Mouse (Mus musculus): ENCODE results near the gene Anks1b. TPM values are rescaled to one million over a fixed set of nuclear protein-coding genes. Genes with fewer than 3 reads are reported as not detected.
A peak's percentile ranks its signal among the peaks of the same experiment; 100 is the strongest.

The Anks1b gene
- total RNA-seq, 2 experiments from 2014 or later = 0.29 to 0.78 TPM

GRCm38 (mm10) chr10:89942180-89942579 lies 68.9 kb downstream of the Anks1b start:
- no peak for DNase-seq
- intact Hi-C loops (cut with DNase I; ENCODE audit: low total_unique reads) = no loop called here

GRCm38 (mm10) chr10:89946636-89947349 lies 73.5 kb downstream of the Anks1b start:
- DNase-seq = no peak
- intact Hi-C loops (cut with DNase I; ENCODE audit: low total_unique reads) = no loop called here

GRCm38 (mm10) chr10:89974361-89974760 lies 101.1 kb downstream of the Anks1b start:
- intact Hi-C loops (cut with DNase I; ENCODE audit: low total_unique reads) = no loop called here
- no peak for DNase-seq

- intact Hi-C loops (cut with DNase I; ENCODE audit: low total_unique reads) = no loop called here
- no peak for DNase-seq
Measured at GRCm38 (mm10) chr10:89975431-89975841, 102.1 kb downstream of the Anks1b start.

- intact Hi-C loops (cut with DNase I; ENCODE audit: low total_unique reads) = no loop called here
- no peak for DNase-seq
Measured at GRCm38 (mm10) chr10:89976577-89976976, 103.3 kb downstream of the Anks1b start.

- DNase-seq = no peak
- intact Hi-C loops (cut with DNase I; ENCODE audit: low total_unique reads) = no loop called here
Measured at GRCm38 (mm10) chr10:89994171-89994570, 120.9 kb downstream of the Anks1b start.

- intact Hi-C loops (cut with DNase I; ENCODE audit: low total_unique reads) = no loop called here
- no peak for DNase-seq
Measured at GRCm38 (mm10) chr10:89995621-89996428, 122.5 kb downstream of the Anks1b start.

- intact Hi-C loops (cut with DNase I; ENCODE audit: low total_unique reads) = no loop called here
- no peak for DNase-seq
Measured at GRCm38 (mm10) chr10:90003980-90004729, 130.8 kb downstream of the Anks1b start.

- intact Hi-C loops (cut with DNase I; ENCODE audit: low total_unique reads) = no loop called here
Measured at GRCm38 (mm10) chr10:90004882-90005281, 131.6 kb downstream of the Anks1b start.

GRCm38 (mm10) chr10:90033037-90033436 lies 159.7 kb downstream of the Anks1b start:
- DNase-seq = no peak
- intact Hi-C loops (cut with DNase I; ENCODE audit: low total_unique reads) = no loop called here

More at GRCm38 (mm10) chr10:90004882-90005281, 131.6 kb downstream of the Anks1b start:
- DNase-seq = no peak

GRCm38 (mm10) chr10:90043287-90043686 lies 170.0 kb downstream of the Anks1b start:
- intact Hi-C loops (cut with DNase I; ENCODE audit: low total_unique reads) = no loop called here
- DNase-seq = no peak

GRCm38 (mm10) chr10:90043773-90044172 lies 170.5 kb downstream of the Anks1b start:
- intact Hi-C loops (cut with DNase I; ENCODE audit: low total_unique reads) = no loop called here
- DNase-seq = no peak

GRCm38 (mm10) chr10:90044229-90044628 lies 170.9 kb downstream of the Anks1b start:
- intact Hi-C loops (cut with DNase I; ENCODE audit: low total_unique reads) = no loop called here
- DNase-seq = no peak

- no peak for DNase-seq
- intact Hi-C loops (cut with DNase I; ENCODE audit: low total_unique reads) = no loop called here
Measured at GRCm38 (mm10) chr10:90068651-90069050, 195.3 kb downstream of the Anks1b start.

GRCm38 (mm10) chr10:90077930-90078329 lies 204.6 kb downstream of the Anks1b start:
- no peak for DNase-seq
- intact Hi-C loops (cut with DNase I; ENCODE audit: low total_unique reads) = no loop called here

GRCm38 (mm10) chr10:90081151-90081550 lies 207.8 kb downstream of the Anks1b start:
- intact Hi-C loops (cut with DNase I; ENCODE audit: low total_unique reads) = loop anchor here (5.0 kb wide), 1 partner anchor 611 kb away; no protein-coding TSS in a partner anchor
- DNase-seq = no peak

GRCm38 (mm10) chr10:90081630-90082029 lies 208.3 kb downstream of the Anks1b start:
- intact Hi-C loops (cut with DNase I; ENCODE audit: low total_unique reads) = loop anchor here (5.0 kb wide), 1 partner anchor 611 kb away; no protein-coding TSS in a partner anchor
- DNase-seq = no peak

- DNase-seq = no peak
- intact Hi-C loops (cut with DNase I; ENCODE audit: low total_unique reads) = no loop called here
Measured at GRCm38 (mm10) chr10:90093877-90094276, 220.6 kb downstream of the Anks1b start.

GRCm38 (mm10) chr10:90112662-90113061 lies 239.4 kb downstream of the Anks1b start:
- peak; percentile 21 for DNase-seq
- intact Hi-C loops (cut with DNase I; ENCODE audit: low total_unique reads) = no loop called here

- DNase-seq = no peak
- intact Hi-C loops (cut with DNase I; ENCODE audit: low total_unique reads) = no loop called here
Measured at GRCm38 (mm10) chr10:90116867-90117266, 243.6 kb downstream of the Anks1b start.
